Mouse (Mus musculus): Measurements from ENCODE around the gene Terb2.
"Not testable (repeated sequence)": the region's sequence is repeated elsewhere in the genome, so short reads cannot be mapped to it uniquely, and the experiment has no call there.

Gene Terb2

GRCm38 (mm10) chr2:122160680-122161079, 25.4 kb upstream of the Terb2 start, which contains the start of gene Trim69:
TSS of gene Trim69 (plus strand) at chr2:122160700.
- in situ Hi-C loops (cut with MseI, MboI) = no loop called here

- in situ Hi-C loops (cut with MseI, MboI) = no loop called here
These were observed 24.5 kb upstream of the Terb2 start for GRCm38 (mm10) chr2:122161542-122161941.

GRCm38 (mm10) chr2:122162529-122162928, 23.5 kb upstream of the Terb2 start:
- in situ Hi-C loops (cut with MseI, MboI) = no loop called here

- in situ Hi-C loops (cut with MseI, MboI) = no loop called here
These were observed 22.5 kb upstream of the Terb2 start for GRCm38 (mm10) chr2:122163430-122164195.

- in situ Hi-C loops (cut with MseI, MboI) = no loop called here
These were observed 21.8 kb upstream of the Terb2 start for GRCm38 (mm10) chr2:122164293-122164692.

- in situ Hi-C loops (cut with MseI, MboI) = no loop called here
These were observed 14.8 kb upstream of the Terb2 start for GRCm38 (mm10) chr2:122171292-122171691.

- in situ Hi-C loops (cut with MseI, MboI) = no loop called here
These were observed 13.9 kb upstream of the Terb2 start for GRCm38 (mm10) chr2:122172188-122172587.

- in situ Hi-C loops (cut with MseI, MboI) = no loop called here
These were observed 5.8 kb upstream of the Terb2 start for GRCm38 (mm10) chr2:122180051-122180822.

GRCm38 (mm10) chr2:122185086-122185485, 986 bp upstream of the Terb2 start:
- in situ Hi-C loops (cut with MseI, MboI) = no loop called here

- in situ Hi-C loops (cut with MseI, MboI) = no loop called here
These were observed 679 bp downstream of the Terb2 start for GRCm38 (mm10) chr2:122186751-122187150.

GRCm38 (mm10) chr2:122191849-122192248, 5.8 kb downstream of the Terb2 start:
- in situ Hi-C loops (cut with MseI, MboI) = loop anchor here (5.0 to 10.0 kb wide), 2 partner anchors 110 to 113 kb away; no protein-coding TSS in a partner anchor

GRCm38 (mm10) chr2:122194509-122194929, 8.4 kb downstream of the Terb2 start:
- in situ Hi-C loops (cut with MseI, MboI) = loop anchor here (5.0 to 10.0 kb wide), 2 partner anchors 108 to 110 kb away; no protein-coding TSS in a partner anchor

- in situ Hi-C loops (cut with MseI, MboI) = loop anchor here (5.0 kb wide), 1 partner anchor 41 kb away; no protein-coding TSS in a partner anchor
These were observed 15.4 kb downstream of the Terb2 start for GRCm38 (mm10) chr2:122201501-122201900.

GRCm38 (mm10) chr2:122206440-122207107, 20.5 kb downstream of the Terb2 start:
- in situ Hi-C loops (cut with MseI, MboI) = no loop called here

- in situ Hi-C loops (cut with MseI, MboI) = no loop called here
These were observed 24.6 kb downstream of the Terb2 start for GRCm38 (mm10) chr2:122210534-122211228.

GRCm38 (mm10) chr2:122217075-122217474, 31.0 kb downstream of the Terb2 start:
- in situ Hi-C loops (cut with MseI, MboI) = not testable (repeated sequence)

GRCm38 (mm10) chr2:122218234-122218633, 32.2 kb downstream of the Terb2 start:
- in situ Hi-C loops (cut with MseI, MboI) = no loop called here

GRCm38 (mm10) chr2:122221378-122221777, 35.3 kb downstream of the Terb2 start:
- in situ Hi-C loops (cut with MseI, MboI) = no loop called here

- in situ Hi-C loops (cut with MseI, MboI) = no loop called here
These were observed 35.7 kb downstream of the Terb2 start for GRCm38 (mm10) chr2:122221798-122222197.

- in situ Hi-C loops (cut with MseI, MboI) = no loop called here
These were observed 36.2 kb downstream of the Terb2 start for GRCm38 (mm10) chr2:122222272-122222671.

GRCm38 (mm10) chr2:122223654-122224053, 37.6 kb downstream of the Terb2 start:
- in situ Hi-C loops (cut with MseI, MboI) = no loop called here

All from mouse trophoblast stem cell (cell line).